Comparison of ENCODE assay signal across 8 mouse cellular contexts in the genomic region with DNA sequence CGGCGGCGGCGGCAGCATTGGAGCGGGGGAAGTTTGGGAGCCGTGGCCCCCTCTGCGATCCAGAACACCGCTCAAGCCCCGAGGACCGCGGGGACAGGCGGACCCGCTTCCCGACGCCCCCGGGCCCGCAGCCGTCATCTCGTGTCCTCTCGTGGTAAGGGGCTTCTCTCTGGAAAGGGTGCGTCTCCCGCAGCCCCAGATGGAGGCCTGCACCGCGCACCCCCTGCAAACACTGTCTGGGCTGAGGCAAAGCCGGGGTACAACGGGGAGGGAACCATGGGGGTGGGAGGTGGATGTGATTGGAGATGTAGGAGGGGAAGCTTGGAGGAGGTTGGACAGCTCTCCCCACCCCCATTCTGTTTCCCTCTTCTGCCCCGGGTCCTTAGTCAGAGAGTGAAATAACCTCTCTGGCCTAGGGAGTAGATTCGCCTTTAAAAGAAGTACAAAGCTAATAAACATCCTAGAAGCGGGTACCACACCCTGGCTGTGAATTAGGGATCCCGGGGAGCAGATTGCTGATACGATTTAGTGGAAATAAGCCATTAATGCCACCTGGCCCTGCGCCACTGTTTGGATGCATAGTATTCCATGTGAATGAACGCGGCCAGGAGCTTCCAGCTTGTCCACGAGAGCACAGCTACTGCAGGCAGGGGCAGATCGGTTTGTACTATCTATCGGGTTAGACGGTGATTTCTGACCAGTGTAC. TPM values are rescaled to one million over a fixed set of nuclear protein-coding genes. Genes with fewer than 3 reads are reported as not detected.
A peak's percentile ranks its signal among the peaks of the same experiment; 100 is the strongest.
DNase-seq lines count a peak whose midpoint lies in the region; ATAC-seq and TF ChIP-seq lines count a peak whose summit lies in the region.

No protein-coding gene starts in this region.

- no peak for DNase-seq in spleen, adult 2 months (ENCODE audit: low read depth in 1 of 2, low spot score in 2 of 2)
- DNase-seq in spleen, postnatal 36 days (ENCODE audit: low spot score in 2 of 2) = no peak
- peak; percentile 68 for DNase-seq in cerebellum, adult 8-10 months
- peak; percentile 36 to 63 for DNase-seq in frontal cortex, postnatal 14 days (ENCODE audit: low spot score in 2 of 2)
- DNase-seq in kidney, adult 11 months = peak; percentile 47
- no peak for DNase-seq in limb, embryonic 10.5 days (ENCODE audit: low spot score)
- peak; percentile 67 for DNase-seq in testis, postnatal 10 days (ENCODE audit: low spot score)

- H3K4me3 ChIP-seq in spleen, adult 2 months (ENCODE audit: extremely low read depth, insufficient read depth, insufficient read length) = peak overlapping the region; percentile 62
- H3K4me3 ChIP-seq in limb, embryonic 10.5 days = peak overlapping the region; percentile 87
- H3K4me3 ChIP-seq in midbrain, embryonic 13.5 days (replicated peaks) = peak overlapping the region; percentile 75

- H3K27ac ChIP-seq in spleen, adult 2 months (ENCODE audit: insufficient read depth, low read length) = no peak overlapping the region
- peak overlapping the region; percentile 91 for H3K27ac ChIP-seq in limb, embryonic 10.5 days
- H3K27ac ChIP-seq in midbrain, embryonic 13.5 days = peak overlapping the region; percentile 79

- peak overlapping the region; percentile 92 for H3K4me2 ChIP-seq in midbrain, embryonic 13.5 days (replicated peaks)

- H3K4me1 ChIP-seq in spleen, adult 2 months (ENCODE audit: control insufficient read depth, insufficient read depth, insufficient read length) = peaks cover 4% of the 10 kb centered on the region
- H3K4me1 ChIP-seq in limb, embryonic 10.5 days = peaks cover 18% of the 10 kb centered on the region
- H3K4me1 ChIP-seq in midbrain, embryonic 13.5 days (replicated peaks) = peaks cover 26% of the 10 kb centered on the region

- TF ChIP-seq POLR2A in spleen, adult 2 months (IDR thresholded peaks at IDR 0.05; ENCODE audit: low read depth, low read length) = no peak

- H3K27me3 ChIP-seq in spleen, adult 2 months (ENCODE audit: control insufficient read depth, insufficient read depth, low read length) = peaks cover 3% of the 10 kb centered on the region
- no peaks in the 10 kb centered on the region for H3K27me3 ChIP-seq in limb, embryonic 10.5 days (ENCODE audit: low read depth, poor library complexity, severe bottlenecking)
- no peaks in the 10 kb centered on the region for H3K27me3 ChIP-seq in midbrain, embryonic 13.5 days

- no peaks in the 10 kb centered on the region for H3K36me3 ChIP-seq in spleen, adult 2 months (ENCODE audit: control insufficient read depth, insufficient read depth, low read length)
- peaks cover 10% of the 10 kb centered on the region; the same call in 1 of the 2 replicates for H3K36me3 ChIP-seq in limb, embryonic 10.5 days
- peaks cover 10% of the 10 kb centered on the region; the same call in 1 of the 2 replicates for H3K36me3 ChIP-seq in midbrain, embryonic 13.5 days

- 9% methylated on average over 38 of the region's 38 CpGs for WGBS in spleen, adult 2 months
- WGBS in limb, embryonic 10.5 days = 2% methylated on average over 38 of the region's 38 CpGs
- under 1% methylated on average over 32 of the region's 38 CpGs for WGBS in midbrain, embryonic 13.5 days

- no peak for TF ChIP-seq CTCF in spleen, adult 2 months (IDR thresholded peaks at IDR 0.05; ENCODE audit: extremely low read depth, insufficient read depth, insufficient read length, insufficient replicate concordance)

- peak; percentile 91 for ATAC-seq in midbrain, embryonic 13.5 days

- H3K9me3 ChIP-seq in limb, embryonic 10.5 days (replicated peaks) = no peaks in the 10 kb centered on the region
- no peaks in the 10 kb centered on the region for H3K9me3 ChIP-seq in midbrain, embryonic 13.5 days

- H3K9ac ChIP-seq in midbrain, embryonic 13.5 days (replicated peaks) = peak overlapping the region; percentile 81

RNA-seq across cellular contexts. Expression of gene Sgtb, which starts 0.4 kb away (rescaled TPM):
- 0.12 and 0.16 TPM in 2 replicates for polyA plus RNA-seq in spleen, adult 2 months (2012; rRNA removed)
- polyA plus RNA-seq in limb, embryonic 10.5 days (2016; fragmentation: Nextera tagmentation; extraction: Ambion mirVana) = 5.8 and 7.3 TPM in 2 replicates
- polyA plus RNA-seq in midbrain, embryonic 13.5 days (2015; fragmentation: Nextera tagmentation; extraction: Ambion mirVana) = 29.2 and 30.7 TPM in 2 replicates

RNA-seq across cellular contexts. Expression of gene Nln, which starts 0.6 kb away (rescaled TPM):
- polyA plus RNA-seq in spleen, adult 2 months (2012; rRNA removed) = 3.2 and 3.7 TPM in 2 replicates
- 20.2 and 20.4 TPM in 2 replicates for polyA plus RNA-seq in limb, embryonic 10.5 days (2016; fragmentation: Nextera tagmentation; extraction: Ambion mirVana)
- 40.6 and 42.1 TPM in 2 replicates for polyA plus RNA-seq in midbrain, embryonic 13.5 days (2015; fragmentation: Nextera tagmentation; extraction: Ambion mirVana)

Comparison
In these comparisons a context has a peak if more than half of its experiments do, and no peak if none do; other contexts are left out.
1. DNase-seq: peak in cerebellum, adult 8-10 months (single experiment), frontal cortex, postnatal 14 days (2 of 2), kidney, adult 11 months (single experiment) and testis, postnatal 10 days (single experiment); none in spleen, adult 2 months (0 of 2), spleen, postnatal 36 days (0 of 2) and limb, embryonic 10.5 days (single experiment).
2. Peak in every context shown above with its lines, with median percentiles within 50 percentile points of each other: H3K4me3 ChIP-seq.